Mouse (Mus musculus): ENCODE measurements at regions not wholly inside any gene's neighbourhood (a gene's known extent, or its start where the extent isn't known, plus 50 kb on each side); places are given as distances from the start of the nearest gene placed in this dataset.

GRCm38 (mm10) chr12:109947886-109948433 is 330.9 kb upstream of the Dio3 start:
- DNase-seq (ENCODE audit: low read depth, low spot score): no peak
- no peaks in the 10 kb centered on the region for H3K27me3 ChIP-seq (ENCODE audit: control insufficient read depth, insufficient read depth, low read length, poor library complexity, severe bottlenecking)
- no peaks in the 10 kb centered on the region for H3K36me3 ChIP-seq (ENCODE audit: control insufficient read depth, insufficient read depth, low read length, poor library complexity, severe bottlenecking)

GRCm38 (mm10) chr12:109948434-109948984 is 330.4 kb upstream of the Dio3 start:
- H3K27me3 ChIP-seq (ENCODE audit: control insufficient read depth, insufficient read depth, low read length, poor library complexity, severe bottlenecking): no peaks in the 10 kb centered on the region
- H3K36me3 ChIP-seq (ENCODE audit: control insufficient read depth, insufficient read depth, low read length, poor library complexity, severe bottlenecking): no peaks in the 10 kb centered on the region
- DNase-seq (ENCODE audit: low read depth, low spot score): no peak

- Histone ChIP-seq H3K27me3 (ENCODE audit: control insufficient read depth, insufficient read depth, low read length, poor library complexity, severe bottlenecking) (no peaks in the 10 kb centered on the region), H3K36me3 (ENCODE audit: control insufficient read depth, insufficient read depth, low read length, poor library complexity, severe bottlenecking) (no peaks in the 10 kb centered on the region)
- no peak for DNase-seq (ENCODE audit: low read depth, low spot score)
Measured at GRCm38 (mm10) chr12:109949231-109949965, 329.5 kb upstream of the Dio3 start.

- no peaks in the 10 kb centered on the region for H3K27me3 ChIP-seq (ENCODE audit: control insufficient read depth, insufficient read depth, low read length, poor library complexity, severe bottlenecking)
- H3K36me3 ChIP-seq (ENCODE audit: control insufficient read depth, insufficient read depth, low read length, poor library complexity, severe bottlenecking): no peaks in the 10 kb centered on the region
- DNase-seq (ENCODE audit: low read depth, low spot score): no peak
Measured at GRCm38 (mm10) chr12:109950632-109951031, 328.2 kb upstream of the Dio3 start.

GRCm38 (mm10) chr12:109951473-109951872 is 327.4 kb upstream of the Dio3 start:
- Histone ChIP-seq H3K36me3 (ENCODE audit: control insufficient read depth, insufficient read depth, low read length, poor library complexity, severe bottlenecking) (no peaks in the 10 kb centered on the region), H3K27me3 (ENCODE audit: control insufficient read depth, insufficient read depth, low read length, poor library complexity, severe bottlenecking) (no peaks in the 10 kb centered on the region)
- DNase-seq (ENCODE audit: low read depth, low spot score): no peak

- H3K27me3 ChIP-seq (ENCODE audit: control insufficient read depth, insufficient read depth, low read length, poor library complexity, severe bottlenecking): no peaks in the 10 kb centered on the region
- no peaks in the 10 kb centered on the region for H3K36me3 ChIP-seq (ENCODE audit: control insufficient read depth, insufficient read depth, low read length, poor library complexity, severe bottlenecking)
- DNase-seq (ENCODE audit: low read depth, low spot score): no peak
Measured at GRCm38 (mm10) chr12:109951884-109952456, 326.9 kb upstream of the Dio3 start.

GRCm38 (mm10) chr12:109952933-109953332 is 325.9 kb upstream of the Dio3 start:
- no peak for DNase-seq (ENCODE audit: low read depth, low spot score)
- no peaks in the 10 kb centered on the region for H3K36me3 ChIP-seq (ENCODE audit: control insufficient read depth, insufficient read depth, low read length, poor library complexity, severe bottlenecking)

GRCm38 (mm10) chr12:109957305-109957704 is 321.6 kb upstream of the Dio3 start:
- no peak for DNase-seq (ENCODE audit: low read depth, low spot score)
- no peaks in the 10 kb centered on the region for H3K27me3 ChIP-seq (ENCODE audit: control insufficient read depth, insufficient read depth, low read length, poor library complexity, severe bottlenecking)
- no peaks in the 10 kb centered on the region for H3K36me3 ChIP-seq (ENCODE audit: control insufficient read depth, insufficient read depth, low read length, poor library complexity, severe bottlenecking)

More at GRCm38 (mm10) chr12:109952933-109953332, 325.9 kb upstream of the Dio3 start:
- no peaks in the 10 kb centered on the region for H3K27me3 ChIP-seq (ENCODE audit: control insufficient read depth, insufficient read depth, low read length, poor library complexity, severe bottlenecking)

GRCm38 (mm10) chr12:109958357-109959085 is 320.3 kb upstream of the Dio3 start:
- no peaks in the 10 kb centered on the region for H3K27me3 ChIP-seq (ENCODE audit: control insufficient read depth, insufficient read depth, low read length, poor library complexity, severe bottlenecking)
- no peaks in the 10 kb centered on the region for H3K36me3 ChIP-seq (ENCODE audit: control insufficient read depth, insufficient read depth, low read length, poor library complexity, severe bottlenecking)
- peak; percentile 2 for DNase-seq (ENCODE audit: low read depth, low spot score)

GRCm38 (mm10) chr12:109966776-109967175 is 312.1 kb upstream of the Dio3 start:
- Histone ChIP-seq H3K27me3 (ENCODE audit: control insufficient read depth, insufficient read depth, low read length, poor library complexity, severe bottlenecking) (no peaks in the 10 kb centered on the region), H3K36me3 (ENCODE audit: control insufficient read depth, insufficient read depth, low read length, poor library complexity, severe bottlenecking) (no peaks in the 10 kb centered on the region)
- DNase-seq (ENCODE audit: low read depth, low spot score): no peak

- Histone ChIP-seq H3K36me3 (ENCODE audit: control insufficient read depth, insufficient read depth, low read length, poor library complexity, severe bottlenecking) (no peaks in the 10 kb centered on the region), H3K27me3 (ENCODE audit: control insufficient read depth, insufficient read depth, low read length, poor library complexity, severe bottlenecking) (no peaks in the 10 kb centered on the region)
- DNase-seq (ENCODE audit: low read depth, low spot score): no peak
Measured at GRCm38 (mm10) chr12:109968303-109968702, 310.6 kb upstream of the Dio3 start.

GRCm38 (mm10) chr12:109971508-109971907 is 307.4 kb upstream of the Dio3 start:
- no peak for DNase-seq (ENCODE audit: low read depth, low spot score)

GRCm38 (mm10) chr12:109972366-109973015 is 306.4 kb upstream of the Dio3 start:
- Histone ChIP-seq H3K27me3 (ENCODE audit: control insufficient read depth, insufficient read depth, low read length, poor library complexity, severe bottlenecking) (no peaks in the 10 kb centered on the region), H3K36me3 (ENCODE audit: control insufficient read depth, insufficient read depth, low read length, poor library complexity, severe bottlenecking) (no peaks in the 10 kb centered on the region)
- no peak for DNase-seq (ENCODE audit: low read depth, low spot score)

More at GRCm38 (mm10) chr12:109971508-109971907, 307.4 kb upstream of the Dio3 start:
- no peaks in the 10 kb centered on the region for H3K27me3 ChIP-seq (ENCODE audit: control insufficient read depth, insufficient read depth, low read length, poor library complexity, severe bottlenecking)
- no peaks in the 10 kb centered on the region for H3K36me3 ChIP-seq (ENCODE audit: control insufficient read depth, insufficient read depth, low read length, poor library complexity, severe bottlenecking)

- no peak for DNase-seq (ENCODE audit: low read depth, low spot score)
- H3K27me3 ChIP-seq (ENCODE audit: control insufficient read depth, insufficient read depth, low read length, poor library complexity, severe bottlenecking): no peaks in the 10 kb centered on the region
- no peaks in the 10 kb centered on the region for H3K36me3 ChIP-seq (ENCODE audit: control insufficient read depth, insufficient read depth, low read length, poor library complexity, severe bottlenecking)
Measured at GRCm38 (mm10) chr12:109973598-109973997, 305.3 kb upstream of the Dio3 start.

Measured in splenic B cell, adult 2 months (primary cell).